Mouse (Mus musculus) bone marrow macrophage, adult 2 months (primary cell): Measurements from ENCODE around the gene Lmln. TPM values are rescaled to one million over a fixed set of nuclear protein-coding genes. Genes with fewer than 3 reads are reported as not detected.

Source experiments
- H3K27ac ChIP-seq: 2 replicates; pipeline ENCODE4 v1.5.1; 2012; ENCODE audit warnings: low read depth, low read length; ENCODE audit not compliant: insufficient read depth
- H3K4me1 ChIP-seq: 2 replicates; pipeline ENCODE4 v1.6.1; 2012; ENCODE audit warnings: low read length; ENCODE audit not compliant: control insufficient read depth, insufficient read depth
- H3K4me3 ChIP-seq: 2 replicates; pipeline ENCODE4 v1.5.1; 2012; ENCODE audit warnings: mild to moderate bottlenecking, low read length, moderate library complexity; ENCODE audit not compliant: insufficient read depth
- CTCF ChIP-seq: IDR thresholded peaks from 2 replicates; pipeline ENCODE4 v1.5.1; 2012; ENCODE audit warnings: low read depth, mild to moderate bottlenecking, low read length, moderate library complexity
- POLR2A ChIP-seq: IDR thresholded peaks from 2 replicates; pipeline ENCODE4 v1.6.1; 2012; ENCODE audit warnings: mild to moderate bottlenecking, low read depth, low read length, borderline replicate concordance
- polyA plus RNA-seq: library from polyadenylated mRNA; stranded (reverse); fragments of >200 nt; gene quantifications from 2 replicates; pipeline ENCODE4 v1.2.4, GENCODE M21; 2012; ENCODE audit not compliant: missing spikeins, insufficient read depth, insufficient read length

Gene Lmln
- 4.4 and 4.6 TPM in 2 replicates for polyA plus RNA-seq

GRCm38 (mm10) chr16:33062024-33062681, at the start of gene Lmln:
TSS of gene Lmln (plus strand) at chr16:33062521.
- Histone ChIP-seq H3K27ac (peak within 1 kb of the TSS; percentile 56), H3K4me3 (peak within 1 kb of the TSS; percentile 73), H3K4me1 (peaks cover 11% of the 10 kb centered on the region)
- no peak for TF ChIP-seq CTCF
- no peak for TF ChIP-seq POLR2A

GRCm38 (mm10) chr16:33013801-33014200, 48.5 kb upstream of the Lmln start:
- TF ChIP-seq CTCF (no peak), POLR2A (no peak)
- H3K4me3 ChIP-seq, result no peak overlapping the region
- H3K4me1 ChIP-seq, result no peaks in the 10 kb centered on the region
- no peak overlapping the region for H3K27ac ChIP-seq

- Histone ChIP-seq H3K4me1 (no peaks in the 10 kb centered on the region), H3K4me3 (no peak overlapping the region)
- TF ChIP-seq CTCF (no peak), POLR2A (no peak)
These were observed 47.4 kb upstream of the Lmln start for GRCm38 (mm10) chr16:33014921-33015320.

GRCm38 (mm10) chr16:33015396-33015907, 46.9 kb upstream of the Lmln start:
- no peak for TF ChIP-seq CTCF
- no peak for TF ChIP-seq POLR2A
- H3K27ac ChIP-seq, result no peak overlapping the region
- no peak overlapping the region for H3K4me3 ChIP-seq
- no peaks in the 10 kb centered on the region for H3K4me1 ChIP-seq

More at GRCm38 (mm10) chr16:33014921-33015320, 47.4 kb upstream of the Lmln start:
- H3K27ac ChIP-seq, result no peak overlapping the region

GRCm38 (mm10) chr16:33015986-33016385, 46.3 kb upstream of the Lmln start:
- Histone ChIP-seq H3K27ac (no peak overlapping the region), H3K4me3 (no peak overlapping the region), H3K4me1 (no peaks in the 10 kb centered on the region)
- TF ChIP-seq CTCF (no peak), POLR2A (no peak)

- H3K4me1 ChIP-seq, result no peaks in the 10 kb centered on the region
- TF ChIP-seq CTCF (no peak), POLR2A (no peak)
- no peak overlapping the region for H3K27ac ChIP-seq
- H3K4me3 ChIP-seq, result no peak overlapping the region
These were observed 44.5 kb upstream of the Lmln start for GRCm38 (mm10) chr16:33017677-33018349.

GRCm38 (mm10) chr16:33019117-33019770, 43.1 kb upstream of the Lmln start:
- H3K4me3 ChIP-seq, result no peak overlapping the region
- no peaks in the 10 kb centered on the region for H3K4me1 ChIP-seq
- TF ChIP-seq POLR2A (no peak), CTCF (no peak)
- H3K27ac ChIP-seq, result no peak overlapping the region

GRCm38 (mm10) chr16:33021381-33021780, 40.9 kb upstream of the Lmln start:
- no peak for TF ChIP-seq CTCF
- no peak for TF ChIP-seq POLR2A
- Histone ChIP-seq H3K4me1 (no peaks in the 10 kb centered on the region), H3K27ac (no peak overlapping the region), H3K4me3 (no peak overlapping the region)

GRCm38 (mm10) chr16:33023750-33024149, 38.6 kb upstream of the Lmln start:
- no peak overlapping the region for H3K4me3 ChIP-seq
- TF ChIP-seq POLR2A (no peak), CTCF (peak; percentile 51)
- H3K4me1 ChIP-seq, result no peaks in the 10 kb centered on the region
- H3K27ac ChIP-seq, result no peak overlapping the region

- no peak for TF ChIP-seq CTCF
- TF ChIP-seq POLR2A, result no peak
- Histone ChIP-seq H3K4me3 (no peak overlapping the region), H3K27ac (no peak overlapping the region), H3K4me1 (no peaks in the 10 kb centered on the region)
These were observed 37.7 kb upstream of the Lmln start for GRCm38 (mm10) chr16:33024456-33025104.
